Mouse (Mus musculus) forebrain, postnatal 0 days (tissue): ENCODE measurements around the gene Ros1. TPM values are rescaled to one million over a fixed set of nuclear protein-coding genes. Genes with fewer than 3 reads are reported as not detected.
A peak's percentile ranks its signal among the peaks of the same experiment; 100 is the strongest.

Experiments
- ATAC-seq: fragments of 200-750 bp; cut with Nextera tagmentation; 2 replicates; pipeline ENCODE4 v1.8.0; 2017; ENCODE audit warnings: mild to moderate bottlenecking, moderate library complexity
- DNase-seq: peaks from one replicate; pipeline ENCODE4 v3.0.0-alpha.2; 2015
- H3K27ac ChIP-seq: fragments of 300-500 bp; sonication (generic); 2 replicates; pipeline ENCODE4 v1.5.1; 2014; ENCODE audit warnings: low read depth, mild to moderate bottlenecking, antibody characterized with exemption, low read length, moderate library complexity, mixed read lengths
- H3K27me3 ChIP-seq: fragments of 300-500 bp; sonication (generic); 2 replicates; pipeline ENCODE4 v1.6.1; 2014; ENCODE audit warnings: mild to moderate bottlenecking, low read length, mixed read lengths; ENCODE audit not compliant: insufficient read depth
- H3K36me3 ChIP-seq: fragments of 300-500 bp; sonication (generic); 2 replicates; pipeline ENCODE4 v1.6.1; 2014; ENCODE audit warnings: mild to moderate bottlenecking, moderate library complexity; ENCODE audit not compliant: insufficient read depth
- H3K4me1 ChIP-seq: fragments of 300-500 bp; sonication (generic); 2 replicates; pipeline ENCODE4 v1.6.1; 2014; ENCODE audit warnings: antibody characterized with exemption; ENCODE audit not compliant: insufficient read depth
- H3K4me2 ChIP-seq: fragments of 300-500 bp; sonication (generic); 2 replicates; pipeline ENCODE4 v1.6.1; 2014; ENCODE audit warnings: low read depth, mild to moderate bottlenecking, moderate library complexity
- H3K4me3 ChIP-seq: fragments of 300-500 bp; sonication (generic); 2 replicates; pipeline ENCODE4 v1.5.1; 2014; ENCODE audit warnings: low read depth, low read length, mixed read lengths
- H3K9ac ChIP-seq: fragments of 300-500 bp; sonication (generic); 2 replicates; pipeline ENCODE4 v1.6.1; 2014; ENCODE audit warnings: mild to moderate bottlenecking
- H3K9me3 ChIP-seq: fragments of 300-500 bp; sonication (generic); 2 replicates; pipeline ENCODE4 v1.6.1; 2016; ENCODE audit warnings: low read length
- CTCF ChIP-seq: sonication (generic); IDR thresholded peaks from 2 replicates; pipeline ENCODE4 v1.5.1; 2016; ENCODE audit warnings: antibody characterized with exemption, control low read depth, low read depth
- WGBS: fragments of 180-500 bp; shearing (Covaris S2); extraction: QIAGEN DNeasy Blood & Tissue Kit; methylation state at CpG from one replicate; pipeline ENCODE4 v1.1.7; 2014; 5-methylcytosine and 5-hydroxymethylcytosine counted together
- polyA plus RNA-seq: library from polyadenylated mRNA; unstranded; fragments of >200 nt; fragmentation: Nextera tagmentation; extraction: Ambion mirVana; gene quantifications from 2 replicates; pipeline ENCODE4 v1.2.1, GENCODE M21; 2015
- total RNA-seq: library from RNA; depleted of rRNA; stranded (reverse); fragments of >200 nt; gene quantifications from 2 replicates; pipeline ENCODE4 v1.2.3, GENCODE M21; 2014

The Ros1 gene
- total and polyA plus RNA-seq, 2 experiments from 2014 or later, result not detected

GRCm38 (mm10) chr10:52204006-52204405 lies 9.0 kb upstream of the Ros1 start:
- no peak for ATAC-seq
- WGBS, result 81% methylated on average over 2 of the region's 2 CpGs

GRCm38 (mm10) chr10:52185900-52186299 lies 9.1 kb downstream of the Ros1 start:
- Histone ChIP-seq H3K27me3 (no peaks in the 10 kb centered on the region), H3K4me3 (no peak overlapping the region), H3K27ac (no peak overlapping the region), H3K9me3 (no peaks in the 10 kb centered on the region), H3K9ac (no peak overlapping the region), H3K4me1 (no peaks in the 10 kb centered on the region), H3K4me2 (no peak overlapping the region), H3K36me3 (no peaks in the 10 kb centered on the region)
- DNase-seq (no peak), ATAC-seq (no peak)
- 88% methylated on average over 4 of the region's 4 CpGs for WGBS
- no peak for TF ChIP-seq CTCF

More at GRCm38 (mm10) chr10:52204006-52204405, 9.0 kb upstream of the Ros1 start:
- Histone ChIP-seq H3K9me3 (no peaks in the 10 kb centered on the region), H3K27ac (no peak overlapping the region), H3K36me3 (no peaks in the 10 kb centered on the region), H3K4me1 (no peaks in the 10 kb centered on the region), H3K4me2 (no peak overlapping the region), H3K4me3 (no peak overlapping the region), H3K9ac (no peak overlapping the region), H3K27me3 (no peaks in the 10 kb centered on the region)
- no peak for DNase-seq
- TF ChIP-seq CTCF, result no peak

- Histone ChIP-seq H3K4me2 (no peak overlapping the region), H3K27ac (no peak overlapping the region), H3K4me1 (no peaks in the 10 kb centered on the region), H3K9ac (no peak overlapping the region), H3K36me3 (no peaks in the 10 kb centered on the region), H3K4me3 (no peak overlapping the region), H3K9me3 (no peaks in the 10 kb centered on the region), H3K27me3 (no peaks in the 10 kb centered on the region)
- ATAC-seq (no peak), DNase-seq (no peak)
- 88% methylated on average over 3 of the region's 3 CpGs for WGBS
- TF ChIP-seq CTCF, result peak; percentile 9; the same call in 1 of the 2 replicates
Observed at GRCm38 (mm10) chr10:52182878-52183277, 12.2 kb downstream of the Ros1 start.

GRCm38 (mm10) chr10:52174376-52174775 lies 20.7 kb downstream of the Ros1 start:
- 84% methylated on average over 4 of the region's 4 CpGs for WGBS
- DNase-seq, result no peak
- ATAC-seq, result no peak
- no peak overlapping the region for H3K4me2 ChIP-seq
- no peaks in the 10 kb centered on the region for H3K4me1 ChIP-seq
- no peak overlapping the region for H3K9ac ChIP-seq
- H3K4me3 ChIP-seq, result no peak overlapping the region
- no peaks in the 10 kb centered on the region for H3K9me3 ChIP-seq
- no peaks in the 10 kb centered on the region for H3K36me3 ChIP-seq
- no peak for TF ChIP-seq CTCF
- no peak overlapping the region for H3K27ac ChIP-seq
- H3K27me3 ChIP-seq, result no peaks in the 10 kb centered on the region

GRCm38 (mm10) chr10:52170489-52170888 lies 24.6 kb downstream of the Ros1 start:
- no peak for ATAC-seq
- 88% methylated on average over 1 of the region's 1 CpGs for WGBS

GRCm38 (mm10) chr10:52169841-52170240 lies 25.2 kb downstream of the Ros1 start:
- Histone ChIP-seq H3K36me3 (no peaks in the 10 kb centered on the region), H3K27me3 (no peaks in the 10 kb centered on the region), H3K9me3 (no peaks in the 10 kb centered on the region), H3K9ac (no peak overlapping the region), H3K4me2 (no peak overlapping the region), H3K4me3 (no peak overlapping the region), H3K27ac (no peak overlapping the region), H3K4me1 (no peaks in the 10 kb centered on the region)
- no peak for DNase-seq
- ATAC-seq, result no peak
- no peak for TF ChIP-seq CTCF
- 90% methylated on average over 5 of the region's 5 CpGs for WGBS

More at GRCm38 (mm10) chr10:52170489-52170888, 24.6 kb downstream of the Ros1 start:
- no peak for TF ChIP-seq CTCF
- Histone ChIP-seq H3K9me3 (no peaks in the 10 kb centered on the region), H3K4me1 (no peaks in the 10 kb centered on the region), H3K27me3 (no peaks in the 10 kb centered on the region), H3K9ac (no peak overlapping the region), H3K36me3 (no peaks in the 10 kb centered on the region), H3K27ac (no peak overlapping the region), H3K4me3 (no peak overlapping the region), H3K4me2 (no peak overlapping the region)
- no peak for DNase-seq

GRCm38 (mm10) chr10:52165376-52165775 lies 29.7 kb downstream of the Ros1 start:
- no peak for ATAC-seq
- H3K27ac ChIP-seq, result no peak overlapping the region
- no peak for TF ChIP-seq CTCF
- H3K9me3 ChIP-seq, result no peaks in the 10 kb centered on the region
- H3K4me2 ChIP-seq, result no peak overlapping the region
- H3K36me3 ChIP-seq, result no peaks in the 10 kb centered on the region
- no peaks in the 10 kb centered on the region for H3K27me3 ChIP-seq
- DNase-seq, result no peak
- WGBS, result 85% methylated on average over 1 of the region's 1 CpGs
- H3K4me1 ChIP-seq, result no peaks in the 10 kb centered on the region
- H3K9ac ChIP-seq, result no peak overlapping the region
- no peak overlapping the region for H3K4me3 ChIP-seq

GRCm38 (mm10) chr10:52160604-52161003 lies 34.4 kb downstream of the Ros1 start:
- DNase-seq (no peak), ATAC-seq (no peak)
- Histone ChIP-seq H3K27ac (no peak overlapping the region), H3K27me3 (no peaks in the 10 kb centered on the region), H3K4me3 (no peak overlapping the region), H3K4me1 (no peaks in the 10 kb centered on the region), H3K9me3 (no peaks in the 10 kb centered on the region), H3K36me3 (no peaks in the 10 kb centered on the region), H3K9ac (no peak overlapping the region), H3K4me2 (no peak overlapping the region)
- TF ChIP-seq CTCF, result no peak
- WGBS, result 64% methylated on average over 3 of the region's 3 CpGs
